Mouse (Mus musculus) kidney, adult 18-20 months (tissue): ENCODE data around the gene Pop5.

ENCODE experiments used
- DNase-seq: peaks from one replicate; pipeline ENCODE4 v3.0.0; 2021

Gene Pop5

GRCm38 (mm10) chr5:115235786-115236263 lies at the start of gene Pop5:
TSS of gene Pop5 (plus strand) at chr5:115235836.
- peak; percentile 92 for DNase-seq

- no peak for DNase-seq
These were observed 49.1 kb upstream of the Pop5 start for GRCm38 (mm10) chr5:115186371-115187073.

GRCm38 (mm10) chr5:115187188-115188131 lies 48.2 kb upstream of the Pop5 start:
- peak; percentile 96 for DNase-seq

GRCm38 (mm10) chr5:115188824-115189223 lies 46.8 kb upstream of the Pop5 start:
- peak; percentile 53 for DNase-seq

- DNase-seq = no peak
These were observed 45.6 kb upstream of the Pop5 start for GRCm38 (mm10) chr5:115190081-115190480.

- no peak for DNase-seq
These were observed 43.5 kb upstream of the Pop5 start for GRCm38 (mm10) chr5:115191880-115192827.

GRCm38 (mm10) chr5:115192828-115193195 lies 42.8 kb upstream of the Pop5 start:
- DNase-seq = no peak

- peak; percentile 81 for DNase-seq
These were observed 42.4 kb upstream of the Pop5 start for GRCm38 (mm10) chr5:115193226-115193625.

GRCm38 (mm10) chr5:115193669-115194625 lies 41.7 kb upstream of the Pop5 start, which contains the start of gene Cabp1:
TSS of gene Cabp1 (minus strand) at chr5:115194381.
- DNase-seq = peak; percentile 61

- DNase-seq = no peak
These were observed 40.9 kb upstream of the Pop5 start for GRCm38 (mm10) chr5:115194626-115195221.

GRCm38 (mm10) chr5:115203735-115204561 lies 31.7 kb upstream of the Pop5 start:
- peak; percentile 21 for DNase-seq

GRCm38 (mm10) chr5:115204562-115205311 lies 30.9 kb upstream of the Pop5 start:
- peak; percentile 47 for DNase-seq

- no peak for DNase-seq
These were observed 28.4 kb upstream of the Pop5 start for GRCm38 (mm10) chr5:115207244-115207643.

- no peak for DNase-seq
These were observed 27.7 kb upstream of the Pop5 start for GRCm38 (mm10) chr5:115207892-115208291.

- DNase-seq = no peak
These were observed 27.0 kb upstream of the Pop5 start for GRCm38 (mm10) chr5:115208601-115209000.

- DNase-seq = peak; percentile 50
These were observed 25.3 kb upstream of the Pop5 start for GRCm38 (mm10) chr5:115210380-115210779.

GRCm38 (mm10) chr5:115212451-115212850 lies 23.2 kb upstream of the Pop5 start:
- DNase-seq = no peak

- DNase-seq = no peak
These were observed 22.8 kb upstream of the Pop5 start for GRCm38 (mm10) chr5:115212861-115213260.

GRCm38 (mm10) chr5:115214864-115215263 lies 20.8 kb upstream of the Pop5 start:
- no peak for DNase-seq
